Mouse (Mus musculus) ovary, postnatal 10 days (tissue): ENCODE results near the gene Pon1.
"Not testable (repeated sequence)": the region's sequence is repeated elsewhere in the genome, so short reads cannot be mapped to it uniquely, and the experiment has no call there.

Experiments used
- DNase-seq: peaks from one replicate; pipeline ENCODE4 v3.0.0; 2022; ENCODE audit warnings: low spot score

Gene Pon1

GRCm38 (mm10) chr6:5193693-5194092, at the start of gene Pon1:
Gene Pon1, minus strand, starts transcription at chr6:5193946.
- no peak for DNase-seq

GRCm38 (mm10) chr6:5238799-5239198, 45.1 kb upstream of the Pon1 start:
- no peak for DNase-seq

GRCm38 (mm10) chr6:5237510-5237909, 43.8 kb upstream of the Pon1 start:
- DNase-seq: no peak

GRCm38 (mm10) chr6:5236843-5237371, 43.2 kb upstream of the Pon1 start:
- no peak for DNase-seq

GRCm38 (mm10) chr6:5234563-5234962, 40.8 kb upstream of the Pon1 start:
- no peak for DNase-seq

- no peak for DNase-seq
Observed at GRCm38 (mm10) chr6:5233812-5234211, 40.1 kb upstream of the Pon1 start.

GRCm38 (mm10) chr6:5232022-5232421, 38.3 kb upstream of the Pon1 start:
- DNase-seq: no peak

GRCm38 (mm10) chr6:5230261-5230660, 36.5 kb upstream of the Pon1 start:
- no peak for DNase-seq

GRCm38 (mm10) chr6:5223551-5223950, 29.8 kb upstream of the Pon1 start:
- not testable (repeated sequence) for DNase-seq

- no peak for DNase-seq
Observed at GRCm38 (mm10) chr6:5222080-5222479, 28.3 kb upstream of the Pon1 start.

- DNase-seq: no peak
Observed at GRCm38 (mm10) chr6:5218190-5218589, 24.4 kb upstream of the Pon1 start.

- no peak for DNase-seq
Observed at GRCm38 (mm10) chr6:5207817-5208216, 14.1 kb upstream of the Pon1 start.

- DNase-seq: no peak
Observed at GRCm38 (mm10) chr6:5199916-5200315, 6.2 kb upstream of the Pon1 start.

- no peak for DNase-seq
Observed at GRCm38 (mm10) chr6:5199376-5199905, 5.7 kb upstream of the Pon1 start.

GRCm38 (mm10) chr6:5198590-5198989, 4.8 kb upstream of the Pon1 start:
- DNase-seq: no peak

GRCm38 (mm10) chr6:5190761-5191160, 3.0 kb downstream of the Pon1 start:
- DNase-seq: no peak

- no peak for DNase-seq
Observed at GRCm38 (mm10) chr6:5189507-5189906, 4.2 kb downstream of the Pon1 start.

- no peak for DNase-seq
Observed at GRCm38 (mm10) chr6:5188938-5189337, 4.8 kb downstream of the Pon1 start.

- no peak for DNase-seq
Observed at GRCm38 (mm10) chr6:5188036-5188435, 5.7 kb downstream of the Pon1 start.

- no peak for DNase-seq
Observed at GRCm38 (mm10) chr6:5187586-5187985, 6.2 kb downstream of the Pon1 start.

- no peak for DNase-seq
Observed at GRCm38 (mm10) chr6:5186229-5186950, 7.4 kb downstream of the Pon1 start.

GRCm38 (mm10) chr6:5180645-5181044, 13.1 kb downstream of the Pon1 start:
- DNase-seq: no peak

- no peak for DNase-seq
Observed at GRCm38 (mm10) chr6:5179189-5179588, 14.6 kb downstream of the Pon1 start.
